Mouse (Mus musculus): Measurements from ENCODE around the gene Spata7. TPM values are rescaled to one million over a fixed set of nuclear protein-coding genes. Genes with fewer than 3 reads are reported as not detected.
"Not testable (repeated sequence)": the region's sequence is repeated elsewhere in the genome, so short reads cannot be mapped to it uniquely, and the experiment has no call there.

Gene Spata7
- polyA plus RNA-seq, 1 experiment from 2014 or later = 2.4 TPM

DNA sequence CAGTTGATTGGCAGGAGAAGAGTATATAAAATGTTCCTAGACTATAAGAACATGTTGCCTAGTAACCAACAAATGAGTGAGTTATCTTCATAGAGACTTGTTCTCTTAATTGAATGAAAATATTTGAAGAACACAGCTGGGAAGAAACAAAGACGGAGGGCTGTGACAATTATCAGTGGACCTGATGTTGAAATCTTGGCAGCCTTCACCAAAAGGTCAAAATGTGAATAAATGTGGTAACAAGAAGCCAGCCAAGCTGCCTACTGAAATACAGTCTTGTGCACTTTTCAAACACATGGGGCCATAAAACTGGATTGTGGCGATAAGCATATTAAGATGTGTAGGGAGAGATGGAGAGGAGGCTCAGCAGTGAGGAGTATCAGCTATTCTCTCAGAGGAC is 8.5 kb upstream of the Spata7 start:
- WGBS (ENCODE audit: insufficient replicate concordance) = 61% methylated on average over 2 of the region's 2 CpGs
- no peak overlapping the region for H3K9ac ChIP-seq
- H3K4me2 ChIP-seq = no peak overlapping the region
- no peak overlapping the region for H3K27ac ChIP-seq
- H3K9me3 ChIP-seq (replicated peaks) = no peaks in the 10 kb centered on the region
- DNase-seq = no peak
- no peaks in the 10 kb centered on the region for H3K27me3 ChIP-seq
- H3K4me1 ChIP-seq (replicated peaks) = no peaks in the 10 kb centered on the region
- H3K4me3 ChIP-seq (replicated peaks) = no peak overlapping the region
- no peaks in the 10 kb centered on the region for H3K36me3 ChIP-seq
- ATAC-seq (ENCODE audit: low read depth) = no peak

GRCm38 (mm10) chr12:98620922-98621321 is 7.0 kb upstream of the Spata7 start:
- H3K27ac ChIP-seq; H3K27me3 ChIP-seq; ATAC-seq (ENCODE audit: low read depth); H3K4me2 ChIP-seq; DNase-seq; H3K9me3 ChIP-seq (replicated peaks); H3K9ac ChIP-seq; H3K36me3 ChIP-seq; H3K4me1 ChIP-seq (replicated peaks); H3K4me3 ChIP-seq (replicated peaks): not testable (repeated sequence)
- 31% methylated on average over 6 of the region's 6 CpGs for WGBS (ENCODE audit: insufficient replicate concordance)

- not testable (repeated sequence) for H3K36me3 ChIP-seq; H3K27ac ChIP-seq; H3K4me3 ChIP-seq (replicated peaks); DNase-seq; ATAC-seq (ENCODE audit: low read depth); H3K4me1 ChIP-seq (replicated peaks); H3K9me3 ChIP-seq (replicated peaks); H3K9ac ChIP-seq; H3K27me3 ChIP-seq; H3K4me2 ChIP-seq
- 71% methylated on average over 10 of the region's 10 CpGs for WGBS (ENCODE audit: insufficient replicate concordance)
Measured at GRCm38 (mm10) chr12:98623266-98623665, 4.7 kb upstream of the Spata7 start.

GRCm38 (mm10) chr12:98628260-98628970 is 458 bp downstream of the Spata7 start:
- no peaks in the 10 kb centered on the region for H3K27me3 ChIP-seq
- H3K9me3 ChIP-seq (replicated peaks) = no peaks in the 10 kb centered on the region
- no peaks in the 10 kb centered on the region for H3K36me3 ChIP-seq
- peak; percentile 89 for ATAC-seq (ENCODE audit: low read depth)
- H3K4me1 ChIP-seq (replicated peaks) = peaks cover 9% of the 10 kb centered on the region; the same call in 1 of the 2 replicates
- DNase-seq = no peak
- WGBS (ENCODE audit: insufficient replicate concordance) = 2% methylated on average over 16 of the region's 16 CpGs
- H3K4me3 ChIP-seq (replicated peaks) = peak overlapping the region; percentile 80
- no peak overlapping the region for H3K27ac ChIP-seq
- H3K4me2 ChIP-seq = peak overlapping the region; percentile 82
- H3K9ac ChIP-seq = peak overlapping the region; percentile 71

DNA sequence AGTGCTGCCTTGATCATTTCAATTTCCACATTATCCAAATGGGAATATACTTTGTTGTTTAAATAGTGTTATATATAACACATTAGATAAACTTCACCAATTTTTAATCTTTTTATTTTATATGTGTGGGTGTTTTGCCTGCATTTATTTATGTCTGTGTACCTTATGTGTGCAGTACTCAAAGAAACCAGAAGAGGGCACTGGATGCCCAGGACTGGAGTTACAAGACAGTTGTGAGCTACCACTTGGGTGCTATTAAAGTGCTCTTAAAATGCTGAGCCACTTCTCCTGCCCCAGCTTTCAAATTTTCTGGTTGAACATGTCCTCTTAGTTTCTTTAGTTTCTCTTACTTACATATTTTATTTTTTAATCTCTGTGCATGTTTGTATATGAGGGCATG is 16.9 kb downstream of the Spata7 start:
- H3K4me3 ChIP-seq (replicated peaks) = no peak overlapping the region
- H3K4me1 ChIP-seq (replicated peaks) = no peaks in the 10 kb centered on the region
- no peak for DNase-seq
- no peaks in the 10 kb centered on the region for H3K27me3 ChIP-seq
- H3K9ac ChIP-seq = no peak overlapping the region
- no peak overlapping the region for H3K4me2 ChIP-seq
- no peak for ATAC-seq (ENCODE audit: low read depth)
- H3K27ac ChIP-seq = no peak overlapping the region
- no peaks in the 10 kb centered on the region for H3K9me3 ChIP-seq (replicated peaks)
- no peaks in the 10 kb centered on the region for H3K36me3 ChIP-seq

- Histone ChIP-seq H3K9ac (no peak overlapping the region), H3K36me3 (no peaks in the 10 kb centered on the region; the same call in 1 of the 2 replicates), H3K9me3 (replicated peaks) (no peaks in the 10 kb centered on the region), H3K4me3 (replicated peaks) (no peak overlapping the region), H3K4me2 (no peak overlapping the region), H3K27me3 (no peaks in the 10 kb centered on the region), H3K27ac (no peak overlapping the region), H3K4me1 (replicated peaks) (no peaks in the 10 kb centered on the region)
- ATAC-seq (ENCODE audit: low read depth) (no peak), DNase-seq (no peak)
- 71% methylated on average over 2 of the region's 2 CpGs for WGBS (ENCODE audit: insufficient replicate concordance)
Measured at GRCm38 (mm10) chr12:98656873-98657272, 28.9 kb downstream of the Spata7 start.

DNA sequence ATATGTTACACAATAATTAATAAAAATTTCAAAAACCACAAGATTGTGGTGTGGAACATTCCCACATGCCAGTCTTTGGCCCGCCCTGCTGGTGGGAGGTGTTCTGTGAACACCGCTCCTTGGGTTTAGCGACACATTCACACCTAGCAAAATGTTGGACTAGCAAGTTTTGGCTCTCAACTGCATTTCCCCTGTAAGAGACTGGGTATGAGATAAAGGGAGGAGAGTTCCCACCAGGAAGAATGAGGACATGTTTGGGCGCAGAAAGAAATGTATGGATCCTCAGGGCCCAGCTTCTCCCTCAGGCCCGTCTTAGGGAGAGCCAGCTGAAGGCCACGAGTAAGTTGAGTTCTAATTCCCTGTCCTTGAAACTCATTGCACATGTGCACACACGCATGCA is 34.7 kb downstream of the Spata7 start:
- WGBS (ENCODE audit: insufficient replicate concordance) = 77% methylated on average over 7 of the region's 7 CpGs

GRCm38 (mm10) chr12:98668132-98668814 is 40.3 kb downstream of the Spata7 start:
- H3K4me1 ChIP-seq (replicated peaks) = 0 out of 2 replicates have a peak, but pooled peaks cover 2% of the 10 kb centered on the region
- WGBS (ENCODE audit: insufficient replicate concordance) = 69% methylated on average over 10 of the region's 10 CpGs
- no peak overlapping the region for H3K4me2 ChIP-seq
- ATAC-seq (ENCODE audit: low read depth) (no peak), DNase-seq (no peak)
- H3K4me3 ChIP-seq (replicated peaks) = no peak overlapping the region
- H3K9ac ChIP-seq = no peak overlapping the region
- H3K36me3 ChIP-seq = no peaks in the 10 kb centered on the region
- H3K9me3 ChIP-seq (replicated peaks) = no peaks in the 10 kb centered on the region
- no peak overlapping the region for H3K27ac ChIP-seq
- no peaks in the 10 kb centered on the region for H3K27me3 ChIP-seq

More for the DNA sequence above, 34.7 kb downstream of the Spata7 start:
- ATAC-seq (ENCODE audit: low read depth) (no peak), DNase-seq (no peak)
- no peaks in the 10 kb centered on the region; the same call in 1 of the 2 replicates for H3K36me3 ChIP-seq
- no peak overlapping the region for H3K4me3 ChIP-seq (replicated peaks)
- H3K4me2 ChIP-seq = no peak overlapping the region
- H3K4me1 ChIP-seq (replicated peaks) = no peaks in the 10 kb centered on the region
- no peak overlapping the region for H3K9ac ChIP-seq
- H3K9me3 ChIP-seq (replicated peaks) = no peaks in the 10 kb centered on the region
- no peaks in the 10 kb centered on the region for H3K27me3 ChIP-seq
- H3K27ac ChIP-seq = no peak overlapping the region

DNA sequence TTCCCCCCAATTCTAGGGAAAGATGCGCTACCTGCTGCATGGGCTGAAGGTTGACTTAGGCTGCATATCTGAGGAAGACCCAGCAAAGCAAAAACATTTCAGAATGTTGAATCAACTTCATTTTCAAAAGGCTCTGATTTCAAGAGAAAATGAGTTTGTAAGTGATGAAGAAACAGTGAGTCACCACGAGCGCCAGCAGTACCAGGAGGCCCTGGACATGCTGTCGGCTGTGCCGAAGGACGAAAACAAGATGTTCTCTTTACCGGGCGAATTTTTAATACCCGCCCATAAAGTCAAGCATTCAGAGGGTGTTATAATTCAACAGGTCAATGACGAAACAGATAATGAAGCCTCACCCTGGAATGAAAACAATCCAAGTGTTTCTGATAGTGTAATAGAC is 41.1 kb downstream of the Spata7 start:
- H3K9me3 ChIP-seq (replicated peaks) = no peaks in the 10 kb centered on the region
- no peak overlapping the region for H3K9ac ChIP-seq
- H3K4me2 ChIP-seq = no peak overlapping the region
- no peaks in the 10 kb centered on the region for H3K27me3 ChIP-seq
- H3K4me1 ChIP-seq (replicated peaks) = 0 out of 2 replicates have a peak, but pooled peaks cover 2% of the 10 kb centered on the region
- H3K27ac ChIP-seq = no peak overlapping the region
- no peaks in the 10 kb centered on the region for H3K36me3 ChIP-seq
- WGBS (ENCODE audit: insufficient replicate concordance) = 75% methylated on average over 10 of the region's 10 CpGs
- DNase-seq = no peak
- no peak for ATAC-seq (ENCODE audit: low read depth)
- no peak overlapping the region for H3K4me3 ChIP-seq (replicated peaks)

GRCm38 (mm10) chr12:98669864-98670263 is 41.9 kb downstream of the Spata7 start:
- Histone ChIP-seq H3K4me2 (no peak overlapping the region), H3K27ac (no peak overlapping the region), H3K27me3 (no peaks in the 10 kb centered on the region), H3K4me3 (replicated peaks) (no peak overlapping the region), H3K9ac (no peak overlapping the region), H3K4me1 (replicated peaks) (peaks cover 6% of the 10 kb centered on the region; the same call in 1 of the 2 replicates), H3K36me3 (no peaks in the 10 kb centered on the region), H3K9me3 (replicated peaks) (no peaks in the 10 kb centered on the region)
- no peak for DNase-seq
- ATAC-seq (ENCODE audit: low read depth) = no peak
- 70% methylated on average over 5 of the region's 5 CpGs for WGBS (ENCODE audit: insufficient replicate concordance)

GRCm38 (mm10) chr12:98670429-98670828 is 42.5 kb downstream of the Spata7 start:
- Histone ChIP-seq H3K9me3 (replicated peaks) (no peaks in the 10 kb centered on the region), H3K36me3 (no peaks in the 10 kb centered on the region), H3K4me1 (replicated peaks) (peaks cover 6% of the 10 kb centered on the region; the same call in 1 of the 2 replicates), H3K27me3 (no peaks in the 10 kb centered on the region), H3K4me2 (no peak overlapping the region), H3K4me3 (replicated peaks) (no peak overlapping the region), H3K27ac (no peak overlapping the region), H3K9ac (no peak overlapping the region)
- DNase-seq (no peak), ATAC-seq (ENCODE audit: low read depth) (no peak)
- WGBS (ENCODE audit: insufficient replicate concordance) = 72% methylated on average over 4 of the region's 4 CpGs

DNA sequence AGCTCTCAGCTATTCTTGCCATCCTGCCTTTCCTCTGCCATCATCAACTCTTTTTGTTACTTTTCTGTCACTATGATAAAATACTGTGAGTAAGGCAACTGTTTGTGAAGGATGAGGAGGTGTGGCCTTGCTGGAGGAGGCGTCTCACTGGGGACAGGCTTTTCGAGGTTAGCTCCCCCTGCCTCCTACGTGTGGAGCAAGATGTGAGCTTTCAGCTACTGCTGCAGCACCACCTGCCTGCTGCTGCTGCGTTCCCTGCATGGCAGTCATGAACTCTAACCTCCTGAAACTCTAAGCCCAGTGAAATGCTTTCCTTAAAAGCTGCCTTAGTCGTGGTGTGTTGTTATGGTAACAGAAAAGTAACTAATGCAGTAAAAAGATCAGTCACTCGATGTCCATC is 45.9 kb downstream of the Spata7 start:
- Histone ChIP-seq H3K4me2 (no peak overlapping the region), H3K4me3 (replicated peaks) (no peak overlapping the region), H3K27ac (no peak overlapping the region), H3K36me3 (peaks cover under 1% of the 10 kb centered on the region; the same call in 1 of the 2 replicates), H3K4me1 (replicated peaks) (peaks cover 6% of the 10 kb centered on the region; the same call in 1 of the 2 replicates), H3K9me3 (replicated peaks) (no peaks in the 10 kb centered on the region), H3K9ac (no peak overlapping the region), H3K27me3 (no peaks in the 10 kb centered on the region)
- DNase-seq (no peak), ATAC-seq (ENCODE audit: low read depth) (no peak)
- 51% methylated on average over 6 of the region's 6 CpGs for WGBS (ENCODE audit: insufficient replicate concordance)

Measured in liver, embryonic 13.5 days (tissue).